Mouse (Mus musculus) cerebellum, adult 2 months (tissue): ENCODE results near the gene 4930503B20Rik. TPM values are rescaled to one million over a fixed set of nuclear protein-coding genes. Genes with fewer than 3 reads are reported as not detected.

Experiments used
- DNase-seq, 2 experiments: peaks; one replicate each; pipeline ENCODE4 v3.0.0; 2021
- H3K27ac ChIP-seq: fragments of 200-500 bp; 2 replicates; pipeline ENCODE4 v1.5.1; 2012; ENCODE audit warnings: low read length, control low read depth, inconsistent platforms; ENCODE audit not compliant: insufficient read depth
- H3K27me3 ChIP-seq: fragments of 200-500 bp; 2 replicates; pipeline ENCODE4 v1.6.1; 2012; ENCODE audit warnings: inconsistent platforms, mild to moderate bottlenecking, low read length, moderate library complexity; ENCODE audit not compliant: control insufficient read depth, insufficient read depth
- H3K4me1 ChIP-seq: fragments of 200-500 bp; 2 replicates; pipeline ENCODE4 v1.6.1; 2011; ENCODE audit warnings: low read length; ENCODE audit not compliant: control insufficient read depth, insufficient read depth
- H3K4me3 ChIP-seq: fragments of 200-500 bp; replicated peaks from 2 replicates; pipeline ENCODE3; 2011; ENCODE audit warnings: mild to moderate bottlenecking, low read depth, low read length, control low read depth; ENCODE audit not compliant: insufficient read depth
- CTCF ChIP-seq: fragments of 200-500 bp; IDR thresholded peaks from 2 replicates; pipeline ENCODE4 v1.5.1; 2011; ENCODE audit warnings: low read depth, mild to moderate bottlenecking, control low read depth, low read length, moderate library complexity, borderline replicate concordance; ENCODE audit not compliant: insufficient read depth
- POLR2A ChIP-seq: fragments of 200-500 bp; IDR thresholded peaks from 2 replicates; pipeline ENCODE4 v1.6.1; 2011; ENCODE audit warnings: low read length, control low read depth, borderline replicate concordance; ENCODE audit not compliant: insufficient read depth
- WGBS: fragments of 180-500 bp; shearing (Covaris S2); methylation state at CpG from one replicate; pipeline ENCODE4 v1.1.7; 2018; 5-methylcytosine and 5-hydroxymethylcytosine counted together
- polyA plus RNA-seq: library from polyadenylated mRNA; depleted of rRNA; stranded (reverse); fragments of >200 nt; gene quantifications from 2 replicates; pipeline ENCODE4 v1.2.3, GENCODE M21; 2012; rRNA removed

4930503B20Rik gene
- not detected in 2 replicates for polyA plus RNA-seq

DNA sequence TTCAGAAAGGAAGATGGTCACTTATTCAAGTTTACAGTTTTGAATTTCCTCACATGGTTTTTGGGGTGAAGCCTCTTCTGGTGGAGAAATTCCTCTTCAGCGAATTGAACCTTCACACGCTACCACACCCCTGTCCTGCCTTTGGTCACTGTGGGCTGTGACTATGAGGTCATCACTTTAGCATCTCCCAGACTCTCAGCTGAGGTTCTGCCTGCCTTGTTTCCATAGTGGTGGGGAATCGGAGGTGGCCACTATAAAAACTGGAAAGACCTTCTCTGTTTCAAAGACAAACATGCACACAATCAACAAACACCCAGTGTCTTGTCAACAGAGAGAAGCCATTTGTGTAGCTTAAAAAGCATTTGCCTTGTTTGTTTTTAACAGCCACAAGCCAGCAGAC, at the start of gene 4930503B20Rik:
4930503B20Rik (minus strand) TSS at position 101 of the 400 bp plus-strand sequence.
- H3K27me3 ChIP-seq, result no peaks in the 10 kb centered on the region
- no peak within 1 kb of the TSS for H3K27ac ChIP-seq
- no peak for TF ChIP-seq CTCF
- no peak for TF ChIP-seq POLR2A
- no peak within 1 kb of the TSS for H3K4me3 ChIP-seq
- H3K4me1 ChIP-seq, result no peaks in the 10 kb centered on the region
- WGBS, result 93% methylated on average over 3 of the region's 3 CpGs
- no peak for DNase-seq

DNA sequence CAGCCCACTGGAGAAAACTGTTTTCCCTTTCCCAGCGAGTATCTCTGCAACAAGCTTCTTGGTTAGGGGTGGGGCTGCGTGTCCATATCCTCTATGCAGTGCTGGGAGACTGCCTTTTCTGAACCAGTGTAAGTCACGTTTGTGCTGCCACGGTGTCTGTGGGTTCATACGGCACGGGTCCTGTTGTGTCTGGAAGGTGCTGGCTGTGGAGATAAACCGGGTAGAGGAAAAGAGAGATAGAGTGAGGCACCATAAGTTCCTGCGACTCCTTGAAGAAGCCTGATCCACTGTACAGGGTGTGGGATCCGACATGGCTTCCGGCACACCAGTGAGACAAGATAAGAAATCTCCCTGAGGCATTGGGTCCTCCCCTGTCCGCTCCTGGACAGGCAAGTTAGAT, 48.9 kb upstream of the 4930503B20Rik start:
- H3K4me1 ChIP-seq, result no peaks in the 10 kb centered on the region
- no peaks in the 10 kb centered on the region for H3K27me3 ChIP-seq
- DNase-seq, result no peak
- 84% methylated on average over 11 of the region's 11 CpGs for WGBS
- no peak overlapping the region for H3K4me3 ChIP-seq
- no peak overlapping the region for H3K27ac ChIP-seq
- no peak for TF ChIP-seq CTCF
- TF ChIP-seq POLR2A, result no peak

DNA sequence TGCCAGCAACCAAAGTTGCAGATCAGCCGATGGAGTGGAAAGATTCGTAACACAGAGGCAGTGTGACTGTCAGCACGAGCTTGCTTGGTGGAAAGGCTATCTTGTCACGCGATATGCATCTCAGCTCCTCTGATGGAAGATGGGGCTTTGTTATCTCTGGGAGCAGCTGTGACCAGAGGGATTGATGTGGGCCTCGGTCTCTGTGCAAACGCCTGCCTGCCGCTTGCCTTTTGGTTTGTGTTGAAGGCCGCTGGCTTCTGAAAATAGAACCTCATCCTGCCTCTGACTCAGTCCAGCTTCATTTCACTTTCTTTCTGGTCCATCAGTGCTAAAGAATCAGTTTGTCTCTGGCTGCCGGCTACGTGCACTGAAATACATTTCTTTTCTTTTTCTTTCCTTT, 47.9 kb upstream of the 4930503B20Rik start:
- H3K27ac ChIP-seq, result no peak overlapping the region
- WGBS, result 50% methylated on average over 11 of the region's 11 CpGs
- TF ChIP-seq CTCF (no peak), POLR2A (no peak)
- no peak for DNase-seq
- no peak overlapping the region for H3K4me3 ChIP-seq
- H3K4me1 ChIP-seq, result no peaks in the 10 kb centered on the region
- H3K27me3 ChIP-seq, result no peaks in the 10 kb centered on the region

DNA sequence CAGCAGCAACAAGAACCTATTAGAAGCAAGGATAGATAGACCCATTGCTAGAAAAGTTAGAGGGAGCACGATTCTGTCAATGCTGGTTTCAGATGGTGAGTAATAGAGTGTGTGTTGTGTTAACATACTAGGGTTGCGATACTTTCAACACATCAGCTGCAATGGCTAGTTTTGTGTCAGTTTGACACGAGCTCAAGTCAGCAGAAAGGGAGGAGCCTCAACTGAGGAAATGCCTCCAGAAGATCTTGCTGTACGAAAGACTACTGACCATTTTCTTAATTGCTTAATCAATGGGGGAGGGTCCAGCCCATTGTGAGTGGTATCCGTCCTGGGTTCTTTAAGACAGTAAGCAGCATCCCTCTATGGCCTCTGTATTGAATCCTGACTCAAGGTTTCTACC, 41.4 kb upstream of the 4930503B20Rik start:
- no peaks in the 10 kb centered on the region for H3K27me3 ChIP-seq
- H3K4me3 ChIP-seq, result no peak overlapping the region
- WGBS, result 83% methylated on average over 5 of the region's 5 CpGs
- no peak for TF ChIP-seq CTCF
- TF ChIP-seq POLR2A, result no peak
- H3K27ac ChIP-seq, result no peak overlapping the region
- no peaks in the 10 kb centered on the region for H3K4me1 ChIP-seq
- DNase-seq, result no peak

DNA sequence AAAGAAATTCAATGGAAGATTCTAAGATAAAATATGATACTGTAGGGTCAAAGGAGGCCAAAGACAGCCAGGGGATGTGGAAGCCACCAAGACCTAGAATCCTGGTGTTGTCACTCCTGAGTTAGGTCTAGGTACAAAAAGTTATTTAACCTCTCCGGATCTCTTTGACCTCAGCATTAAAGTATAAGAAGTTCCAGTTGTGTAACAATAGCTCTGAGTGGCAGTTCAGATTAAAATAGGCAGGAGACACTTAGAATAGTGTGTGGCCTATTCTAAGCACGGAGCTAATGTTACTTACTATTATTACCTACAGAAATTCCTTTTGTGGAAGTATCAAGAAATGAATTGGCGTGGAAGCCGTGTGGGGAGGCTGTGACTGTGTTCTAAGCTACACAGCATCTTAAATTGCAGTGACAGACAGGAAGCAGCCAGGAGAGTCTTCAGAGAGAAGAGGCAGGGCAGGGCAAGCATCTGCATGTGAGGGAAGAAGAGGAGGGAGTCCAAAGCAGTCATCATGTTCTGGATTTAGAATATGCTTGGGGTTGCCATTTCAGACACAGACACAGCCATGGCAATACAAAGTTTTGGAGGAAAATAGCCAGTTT, 36.1 kb upstream of the 4930503B20Rik start:
- WGBS, result 77% methylated on average over 4 of the region's 4 CpGs

DNA sequence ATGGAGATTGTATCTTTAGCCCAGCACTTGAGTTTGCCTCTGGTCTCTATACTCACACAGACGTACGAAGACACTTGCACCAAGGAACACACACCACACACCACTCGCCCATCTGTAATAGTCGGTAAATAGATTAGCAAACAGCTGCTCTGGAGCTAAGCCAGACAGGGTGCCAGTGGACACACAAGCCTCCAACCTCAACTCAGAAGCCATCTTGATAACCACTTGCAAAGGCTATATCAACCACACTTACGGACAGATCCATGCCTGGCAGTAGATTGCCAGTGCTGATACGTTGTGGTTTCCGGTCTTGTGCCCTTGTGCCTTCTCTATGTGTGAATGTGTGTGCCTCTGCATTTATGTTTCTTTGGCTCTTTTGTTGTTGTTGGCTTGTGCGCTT, 35.3 kb upstream of the 4930503B20Rik start:
- no peak for DNase-seq
- 86% methylated on average over 8 of the region's 8 CpGs for WGBS
- Histone ChIP-seq H3K27me3 (no peaks in the 10 kb centered on the region), H3K27ac (no peak overlapping the region), H3K4me3 (no peak overlapping the region), H3K4me1 (no peaks in the 10 kb centered on the region; the same call in 1 of the 2 replicates)
- no peak for TF ChIP-seq CTCF
- TF ChIP-seq POLR2A, result no peak

More for the DNA sequence above, 36.1 kb upstream of the 4930503B20Rik start:
- no peaks in the 10 kb centered on the region for H3K27me3 ChIP-seq
- TF ChIP-seq POLR2A (no peak), CTCF (no peak)
- H3K4me1 ChIP-seq, result no peaks in the 10 kb centered on the region; the same call in 1 of the 2 replicates
- H3K27ac ChIP-seq, result no peak overlapping the region
- no peak for DNase-seq
- no peak overlapping the region for H3K4me3 ChIP-seq

DNA sequence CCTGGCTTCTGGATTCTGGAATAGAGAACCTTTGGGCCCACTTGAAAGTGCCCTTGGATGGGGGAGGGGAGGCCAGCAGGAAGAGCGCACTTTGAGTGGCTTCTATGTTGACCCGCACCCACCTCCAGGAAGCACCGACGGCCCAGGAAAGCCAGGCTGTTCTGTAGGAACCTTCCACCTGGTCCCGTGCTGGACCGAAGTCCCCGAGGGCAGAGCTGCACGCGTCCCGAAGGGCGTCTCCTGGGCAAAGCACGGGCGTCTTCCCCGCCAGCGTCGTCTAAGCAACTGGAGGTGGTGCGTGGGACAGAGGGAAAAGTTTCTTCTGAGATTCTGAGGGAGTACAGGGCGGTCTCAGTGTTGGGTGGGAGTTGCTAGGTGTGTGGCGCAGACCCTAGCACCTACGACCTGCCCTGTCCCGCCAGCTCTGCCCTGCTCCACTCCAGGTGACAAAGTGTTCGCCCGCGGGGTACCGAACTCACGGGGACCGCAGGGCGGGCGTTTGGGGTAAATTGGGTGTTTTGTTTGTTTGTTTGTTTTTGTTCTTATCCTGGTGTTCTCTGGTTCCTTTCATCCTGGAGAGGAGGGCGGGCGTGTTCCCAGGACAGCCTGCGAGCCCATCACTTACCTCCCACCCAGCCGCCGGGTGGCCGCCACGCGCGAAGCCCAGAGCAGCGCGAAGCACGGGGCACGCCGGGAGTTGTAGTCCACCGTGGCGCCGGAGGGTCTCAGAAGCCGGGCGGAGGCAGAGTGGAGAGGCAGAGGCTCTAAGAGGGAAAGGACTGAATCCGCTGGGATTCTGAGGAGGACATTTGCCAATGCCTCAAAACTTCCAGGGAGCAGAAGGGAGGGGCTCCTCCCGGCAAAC, 33.9 kb upstream of the 4930503B20Rik start, which contains the start of gene Samd13:
Samd13 (minus strand) TSS at position 782 of the 865 bp plus-strand sequence.
- Histone ChIP-seq H3K27ac (no peak within 1 kb of the TSS), H3K4me1 (no peaks in the 10 kb centered on the region; the same call in 1 of the 2 replicates), H3K4me3 (peak within 1 kb of the TSS; percentile 58), H3K27me3 (no peaks in the 10 kb centered on the region)
- TF ChIP-seq POLR2A, result no peak
- no peak for TF ChIP-seq CTCF
- WGBS, result 3% methylated on average over 50 of the region's 50 CpGs
- peak; percentile 16 to 21 for DNase-seq
